Mouse (Mus musculus) CD4-positive, CD25-positive, alpha-beta regulatory T cell, adult 2 months (primary cell): Measurements from ENCODE around the gene Stk17b.

Source experiments
- DNase-seq: peaks from one replicate; pipeline ENCODE4 v3.0.0-alpha.2; 2012; ENCODE audit warnings: low read depth, low spot score

Gene Stk17b

GRCm38 (mm10) chr1:53784721-53785418, at the start of gene Stk17b:
Gene Stk17b, minus strand, starts transcription at chr1:53785224.
- DNase-seq = peak; percentile 97

DNA sequence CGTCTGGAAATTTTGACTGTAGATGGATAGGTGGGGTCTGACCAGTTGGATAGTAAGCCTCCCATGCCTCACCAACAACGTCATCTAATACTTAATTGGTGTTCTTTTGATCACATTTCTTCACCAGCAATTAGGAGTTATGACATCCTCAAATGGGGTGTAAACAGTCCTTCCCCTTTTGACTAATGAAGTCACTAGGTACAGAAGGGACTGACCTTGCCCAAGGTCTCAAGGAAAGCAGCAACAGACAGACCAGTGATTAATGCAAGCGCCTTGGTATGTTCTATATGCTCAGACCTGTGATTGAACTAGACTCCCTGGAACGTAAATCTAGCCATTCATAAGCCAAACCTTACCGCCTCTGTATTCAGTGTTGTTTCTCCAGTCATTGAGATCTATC, 45.3 kb upstream of the Stk17b start:
- DNase-seq = no peak

- DNase-seq = no peak
These were observed 44.1 kb upstream of the Stk17b start for GRCm38 (mm10) chr1:53829089-53829488.

GRCm38 (mm10) chr1:53824446-53825337, 39.7 kb upstream of the Stk17b start:
- peak; percentile 52 for DNase-seq

- peak; percentile 84 for DNase-seq
These were observed 38.8 kb upstream of the Stk17b start for GRCm38 (mm10) chr1:53823687-53824445.

DNA sequence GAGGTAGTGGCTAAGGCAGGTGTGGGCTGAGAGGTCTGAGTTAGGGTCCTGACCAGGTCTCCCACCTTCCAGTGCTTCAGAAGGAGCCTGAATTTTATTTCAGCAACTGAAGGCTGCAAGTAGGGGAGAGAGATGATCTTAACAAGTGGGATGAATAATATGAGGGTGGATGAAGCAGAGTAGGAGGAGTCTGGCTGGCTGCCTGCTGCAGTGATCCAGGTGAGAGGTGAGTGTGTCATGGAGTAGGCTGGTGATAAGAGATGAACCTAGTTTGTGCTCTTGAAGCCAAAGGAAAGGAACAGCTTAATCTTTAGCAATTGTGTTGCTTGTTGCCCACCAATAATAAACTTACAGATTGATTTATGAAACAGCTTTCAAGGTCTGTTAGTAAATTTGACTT, 37.0 kb upstream of the Stk17b start:
- no peak for DNase-seq

- DNase-seq = no peak
These were observed 35.1 kb upstream of the Stk17b start for GRCm38 (mm10) chr1:53820041-53820632.

DNA sequence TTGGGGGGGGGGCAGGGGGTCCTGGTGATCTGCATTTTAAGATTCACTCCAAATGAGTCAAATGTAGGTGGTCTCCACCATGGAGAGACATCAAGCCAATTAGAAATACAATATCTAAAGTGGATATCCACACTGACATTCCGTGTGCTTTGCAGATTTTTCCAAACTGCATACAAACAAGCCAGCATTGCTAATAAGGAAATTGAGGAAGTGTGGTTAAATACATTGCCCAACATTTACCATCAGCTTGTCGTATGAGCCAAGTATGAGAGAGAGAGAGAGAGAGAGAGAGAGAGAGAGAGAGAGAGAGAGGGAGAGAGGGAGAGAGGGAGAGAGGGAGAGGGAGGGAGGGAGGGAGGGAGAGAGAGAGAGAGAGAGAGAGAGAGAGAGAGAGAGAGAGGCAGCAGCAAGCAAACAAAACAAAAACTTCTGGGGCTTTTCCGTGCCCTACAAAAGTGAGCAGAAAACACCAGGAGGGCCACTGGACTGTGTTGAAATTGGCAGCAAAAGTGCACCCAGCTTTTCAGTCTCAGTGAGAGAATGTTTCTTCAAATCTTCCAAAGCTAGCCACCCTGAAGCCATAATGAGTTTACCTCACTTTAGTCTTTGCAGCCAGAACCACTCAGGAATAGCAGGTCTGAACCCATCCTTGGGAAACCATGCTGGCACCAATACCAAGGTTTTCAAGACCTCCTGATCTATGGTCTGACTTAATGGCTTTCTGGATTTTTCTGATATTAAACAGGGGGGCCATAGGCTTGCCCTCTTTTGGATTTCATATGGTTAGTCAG, 33.2 kb upstream of the Stk17b start:
- DNase-seq = no peak

- DNase-seq = no peak
These were observed 31.3 kb upstream of the Stk17b start for GRCm38 (mm10) chr1:53816353-53816752.

- peak; percentile 41 for DNase-seq
These were observed 29.2 kb upstream of the Stk17b start for GRCm38 (mm10) chr1:53814077-53814705.

GRCm38 (mm10) chr1:53811919-53812318, 26.9 kb upstream of the Stk17b start:
- DNase-seq = no peak

DNA sequence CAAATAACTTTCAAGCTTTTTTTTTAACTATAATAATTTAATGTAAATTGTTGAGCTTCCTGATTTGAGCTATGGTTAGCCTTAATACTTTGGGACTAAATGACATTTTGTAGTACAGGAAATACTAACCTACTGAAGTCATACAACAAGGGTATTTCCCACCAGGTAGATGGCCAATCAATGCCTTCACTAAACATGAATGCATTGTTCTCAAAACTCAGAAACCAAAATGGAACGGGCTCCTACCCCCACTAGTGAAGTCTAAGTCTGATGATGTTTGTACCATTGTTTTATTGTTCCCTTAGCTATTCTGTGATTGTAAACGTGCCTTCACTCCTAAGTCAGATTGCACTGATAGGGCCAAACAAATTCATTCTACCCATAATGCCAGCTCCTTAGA, 23.2 kb upstream of the Stk17b start:
- peak; percentile 56 for DNase-seq

DNA sequence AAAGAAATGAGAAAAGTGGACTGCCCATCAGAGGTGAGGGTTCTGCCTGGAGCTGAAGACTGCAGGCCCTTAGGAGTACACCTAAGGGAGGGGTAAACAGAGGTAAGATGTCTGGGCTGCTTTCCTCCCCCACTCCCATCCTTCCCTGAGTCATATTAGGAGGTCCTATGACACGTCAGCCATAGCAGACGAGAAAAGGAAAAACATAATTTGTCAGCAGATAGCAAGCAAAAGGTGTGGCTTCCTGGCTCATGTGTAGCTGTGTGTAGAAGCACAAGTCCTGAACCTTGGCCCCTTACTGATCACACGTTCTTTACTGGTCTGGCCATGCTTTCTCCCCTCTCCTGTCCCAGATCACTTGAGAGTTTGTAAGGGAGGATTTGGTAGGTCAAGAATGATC, 12.8 kb upstream of the Stk17b start:
- DNase-seq = peak; percentile 70

DNA sequence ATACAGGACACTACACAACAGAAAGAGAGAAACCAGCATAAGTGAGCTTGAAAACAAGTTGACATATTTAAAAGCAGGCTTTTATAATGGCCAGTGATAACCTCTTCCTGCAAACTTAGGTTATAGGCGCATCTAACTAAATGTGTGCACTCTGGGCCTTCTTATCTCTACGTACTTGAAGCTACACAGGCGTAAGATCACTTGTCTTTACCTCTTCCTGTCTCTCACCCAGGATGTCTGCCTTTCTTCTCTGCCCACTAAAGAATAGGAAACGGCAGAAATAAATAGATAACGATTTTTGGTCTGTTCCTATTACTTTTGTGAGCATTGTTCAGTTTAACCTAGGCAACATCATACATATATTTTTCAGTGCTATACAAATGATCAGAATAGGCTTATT, 12.1 kb upstream of the Stk17b start:
- peak; percentile 76 for DNase-seq

DNA sequence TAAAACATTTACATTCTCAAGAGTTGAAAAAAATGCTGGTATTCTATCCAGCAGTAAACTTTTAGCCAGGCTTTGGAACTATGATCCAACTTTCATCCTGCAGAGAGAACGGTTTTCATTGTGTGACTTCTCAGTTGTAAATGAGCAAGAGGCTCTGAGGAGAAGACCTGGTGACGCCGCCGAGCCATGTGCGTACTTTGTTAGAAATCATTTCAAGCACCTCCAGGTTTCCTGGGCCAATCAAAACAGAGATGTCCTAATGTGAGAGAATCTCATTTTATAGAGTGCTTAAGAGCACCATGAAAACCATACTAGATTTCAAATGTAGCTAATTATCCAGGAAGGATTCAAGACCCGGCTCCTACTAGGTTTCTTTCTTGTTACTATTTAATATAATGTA, 11.2 kb upstream of the Stk17b start:
- DNase-seq = peak; percentile 27

GRCm38 (mm10) chr1:53795591-53795990, 10.6 kb upstream of the Stk17b start:
- no peak for DNase-seq

- peak; percentile 70 for DNase-seq
These were observed 10.1 kb upstream of the Stk17b start for GRCm38 (mm10) chr1:53795081-53795480.

DNA sequence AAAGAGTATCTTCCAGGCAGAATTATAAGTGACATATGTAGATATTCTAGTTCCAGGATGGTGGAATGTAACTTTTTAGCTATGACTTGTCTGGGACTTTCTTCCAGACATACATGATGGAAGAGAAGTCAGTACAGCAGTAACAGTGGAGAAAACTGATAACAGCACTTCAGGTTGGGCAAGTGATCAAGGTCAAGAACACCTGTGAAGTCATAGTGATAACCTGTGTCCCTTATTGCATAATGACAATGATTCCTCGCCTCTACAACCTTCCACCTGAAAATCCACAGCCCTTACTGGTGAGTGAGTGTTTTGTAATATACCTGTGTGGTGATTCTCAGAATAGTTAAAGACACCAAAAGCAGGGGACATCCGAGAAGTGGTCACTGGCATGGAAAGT, 9.3 kb upstream of the Stk17b start:
- DNase-seq = no peak

DNA sequence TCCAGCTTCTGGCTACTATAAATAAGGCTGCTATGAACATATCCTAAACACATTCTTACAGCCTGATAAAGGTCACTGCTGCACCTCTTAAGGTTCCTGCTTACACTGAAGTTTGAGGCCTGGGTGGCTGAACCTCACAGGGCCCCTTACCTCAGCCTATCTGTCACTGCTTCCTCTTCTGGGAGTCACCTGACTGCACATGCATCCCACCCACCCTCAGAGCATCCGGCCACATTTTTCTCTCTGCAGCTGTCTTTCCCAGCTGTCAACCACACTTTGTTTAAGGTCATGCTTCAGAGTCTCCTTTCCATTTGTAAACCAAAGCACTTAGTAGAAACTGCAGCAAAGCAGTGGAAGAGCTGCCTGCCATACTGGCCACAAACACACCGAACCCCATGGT, 6.3 kb upstream of the Stk17b start:
- peak; percentile 79 for DNase-seq

DNA sequence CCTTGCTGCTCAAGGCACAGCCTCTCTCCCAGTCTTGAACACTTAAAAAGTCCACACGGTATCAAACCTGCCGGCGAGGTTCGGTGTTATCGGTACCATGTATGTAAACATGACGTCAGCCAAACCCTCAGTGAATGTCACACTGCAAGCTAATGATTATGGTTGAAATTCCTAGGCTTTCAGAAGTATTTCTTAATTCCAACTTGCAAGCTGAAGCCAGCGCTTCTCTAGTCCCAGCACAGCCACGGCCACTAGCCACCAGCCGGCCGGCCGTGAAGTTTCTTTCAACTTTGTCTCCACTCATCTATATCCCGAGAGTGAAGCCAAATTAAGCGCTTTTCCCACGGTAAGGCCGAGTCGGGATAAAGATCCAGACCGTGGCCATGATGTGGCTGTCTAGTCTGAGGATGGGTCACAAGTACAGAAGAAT, 718 bp downstream of the Stk17b start:
- DNase-seq = peak; percentile 87
